Mouse (Mus musculus) brain, embryonic 14.5 days (tissue): ENCODE results near the gene Arfgef2. TPM values are rescaled to one million over a fixed set of nuclear protein-coding genes. Genes with fewer than 3 reads are reported as not detected.

Experiments
- DNase-seq: peaks from one replicate; pipeline ENCODE4 v3.0.0-alpha.2; 2011; ENCODE audit warnings: low read depth
- CTCF ChIP-seq: fragments of 200-500 bp; IDR thresholded peaks from 2 replicates; pipeline ENCODE4 v1.5.1; 2012; ENCODE audit warnings: inconsistent platforms, mild to moderate bottlenecking, moderate library complexity, borderline replicate concordance; ENCODE audit not compliant: insufficient read depth, insufficient read length; ENCODE audit errors: extremely low read depth
- POLR2A ChIP-seq: fragments of 200-500 bp; IDR thresholded peaks from 2 replicates; pipeline ENCODE4 v1.6.1; 2012; ENCODE audit warnings: mild to moderate bottlenecking, inconsistent platforms, borderline replicate concordance; ENCODE audit not compliant: poor library complexity, insufficient read depth, insufficient read length, severe bottlenecking; ENCODE audit errors: extremely low read depth
- polyA plus RNA-seq: library from polyadenylated mRNA; depleted of rRNA; stranded (reverse); fragments of >200 nt; gene quantifications from 2 replicates; pipeline ENCODE4 v1.2.3, GENCODE M21; 2012

Arfgef2 gene
- polyA plus RNA-seq, 1 experiment = 11.4 TPM

DNA sequence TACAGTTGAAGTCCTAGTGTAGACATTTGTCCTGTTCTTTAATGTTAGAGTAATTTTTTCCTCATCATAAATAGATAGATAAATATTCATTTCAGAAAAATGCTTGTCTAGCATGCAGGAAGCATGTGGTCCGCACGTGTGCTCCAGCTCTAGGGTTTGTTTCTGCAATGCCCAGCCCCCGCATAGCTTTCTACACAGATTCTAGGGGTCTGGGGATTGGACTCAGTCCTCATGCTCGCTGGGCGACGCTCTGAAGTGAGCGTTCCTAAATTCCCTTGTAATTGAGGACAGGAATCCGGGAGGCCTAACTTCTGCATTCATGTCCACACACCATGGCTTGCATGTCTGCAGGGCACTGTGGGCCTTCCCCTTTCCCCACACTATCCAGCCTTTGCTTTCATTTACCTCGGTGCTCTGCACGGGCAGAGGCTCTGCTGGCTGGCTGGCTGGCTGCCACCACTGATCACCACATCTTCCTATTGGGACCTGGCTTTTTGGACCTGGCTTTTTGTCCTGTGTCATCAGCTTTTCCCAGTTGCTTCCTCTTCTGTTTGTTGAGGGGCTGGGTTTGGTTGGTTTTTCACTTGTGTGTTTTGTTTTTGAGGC is 69.4 kb downstream of the Arfgef2 start:
- DNase-seq = no peak
- TF ChIP-seq POLR2A (no peak), CTCF (no peak)

DNA sequence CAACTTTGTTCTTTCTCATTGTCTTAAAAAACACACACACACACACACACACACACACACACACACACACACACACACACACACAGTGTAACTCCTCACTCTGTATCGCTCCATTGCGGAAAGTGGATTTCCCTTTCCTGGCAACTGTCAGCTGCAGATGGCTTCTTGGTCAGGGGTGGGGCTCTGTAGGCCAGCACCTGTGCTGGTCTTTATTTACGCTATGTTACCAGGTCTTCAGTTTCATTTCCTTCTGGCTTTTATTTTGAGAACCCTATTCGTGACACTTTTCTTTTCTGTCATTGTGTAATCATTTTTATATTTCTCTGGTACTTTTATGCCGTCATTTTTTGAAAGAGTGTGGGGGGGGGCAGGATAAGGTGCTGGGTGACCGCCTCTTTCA is 70.2 kb downstream of the Arfgef2 start:
- DNase-seq = no peak
- TF ChIP-seq POLR2A (no peak), CTCF (no peak)

DNA sequence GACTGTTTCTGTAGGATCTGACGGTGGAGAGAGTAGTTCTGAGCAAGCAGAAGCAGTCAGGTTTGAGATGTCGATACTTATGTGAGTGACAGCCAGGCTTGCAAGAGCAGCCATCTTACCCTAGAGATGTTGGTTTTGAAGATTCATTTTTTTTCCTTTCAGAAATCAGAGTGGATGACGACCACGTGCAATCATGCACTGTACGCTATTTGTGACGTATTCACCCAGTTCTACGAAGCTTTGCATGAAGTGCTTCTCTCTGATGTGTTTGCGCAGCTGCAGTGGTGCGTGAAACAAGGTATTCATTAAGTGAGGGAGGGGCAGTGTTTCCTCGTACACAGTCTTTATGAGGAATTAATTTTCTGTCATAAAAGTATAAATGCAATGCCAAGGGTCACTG is 70.9 kb downstream of the Arfgef2 start:
- TF ChIP-seq POLR2A (no peak), CTCF (no peak)
- DNase-seq = no peak

DNA sequence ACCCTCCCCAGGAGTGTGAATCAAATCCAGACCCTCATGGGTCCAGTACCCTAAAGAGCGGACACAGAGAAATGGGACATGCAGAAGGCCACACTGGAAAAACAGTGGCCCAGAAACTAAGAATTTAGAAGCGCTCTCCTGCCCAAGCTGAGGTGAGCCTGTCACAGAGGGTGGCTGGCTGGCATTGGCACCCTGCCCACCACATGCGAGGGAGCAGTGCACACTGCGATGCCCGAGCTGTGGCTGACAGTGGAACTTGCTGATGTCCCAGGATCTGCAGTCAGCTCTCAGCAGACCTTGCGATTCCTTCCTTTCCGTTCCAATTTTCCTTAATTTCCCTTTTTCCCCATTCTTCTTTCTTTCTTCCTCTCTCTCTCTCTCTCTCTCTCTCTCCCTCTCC is 79.7 kb downstream of the Arfgef2 start:
- TF ChIP-seq POLR2A = no peak
- TF ChIP-seq CTCF = no peak
- peak; percentile 33 for DNase-seq

DNA sequence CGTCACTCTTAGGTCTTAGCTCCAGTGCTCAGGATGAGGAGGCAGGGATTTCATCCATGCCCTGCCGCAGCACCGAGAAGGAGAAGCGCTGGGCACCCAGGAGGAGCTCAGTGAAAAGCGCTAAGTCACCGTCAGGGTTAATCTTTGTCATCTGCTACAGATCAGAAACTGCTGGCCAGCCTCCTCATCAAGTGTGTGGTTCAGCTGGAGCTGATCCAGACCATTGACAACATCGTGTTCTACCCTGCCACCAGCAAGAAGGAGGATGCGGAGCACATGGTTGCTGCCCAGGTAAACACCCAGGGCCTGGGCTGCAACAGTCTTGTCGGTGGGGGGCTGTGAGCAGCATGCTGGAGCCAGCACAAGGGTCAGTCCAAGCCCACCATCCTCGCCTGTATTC is 80.2 kb downstream of the Arfgef2 start:
- no peak for DNase-seq
- TF ChIP-seq CTCF (no peak), POLR2A (no peak)

DNA sequence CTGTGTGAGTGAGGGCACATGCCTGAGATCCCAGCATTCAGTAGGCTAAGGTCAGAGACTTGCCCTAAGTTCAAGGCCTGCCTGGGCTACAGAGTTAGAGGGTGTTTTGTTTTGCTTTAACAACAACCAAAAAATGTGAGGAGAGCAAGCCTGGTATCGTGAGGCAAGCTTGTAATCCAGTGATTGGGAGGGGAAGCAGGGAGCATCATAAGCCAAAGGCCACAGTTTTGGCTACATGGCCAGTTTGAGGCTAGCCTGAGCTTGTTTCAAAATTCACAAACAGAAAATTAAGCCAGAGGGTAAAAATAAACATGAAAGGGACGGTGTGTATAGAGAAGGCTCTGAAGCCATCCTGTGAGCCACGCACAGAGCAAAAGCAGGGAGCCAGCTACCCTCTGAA is 80.8 kb downstream of the Arfgef2 start:
- TF ChIP-seq CTCF = no peak
- TF ChIP-seq POLR2A = no peak
- DNase-seq = no peak

DNA sequence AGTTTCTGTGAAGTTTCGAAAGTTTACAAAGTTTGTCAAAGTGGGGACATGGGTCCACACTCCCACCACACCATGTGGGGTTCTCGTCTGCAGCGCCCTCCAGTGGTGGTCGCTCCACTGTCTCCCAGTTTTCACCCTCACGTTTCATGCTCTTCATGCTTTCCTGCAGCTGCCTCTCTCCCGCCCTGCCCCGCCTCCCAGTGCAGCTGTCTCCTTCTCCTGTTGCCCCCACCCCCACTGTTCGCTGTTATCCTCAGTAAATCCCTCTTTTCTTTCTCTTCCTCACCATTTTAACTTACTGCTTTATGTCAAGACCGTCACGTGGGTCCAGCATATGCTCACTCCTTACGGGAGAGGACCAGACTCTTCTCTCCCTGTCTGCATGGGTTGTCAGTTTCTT is 82.4 kb downstream of the Arfgef2 start:
- TF ChIP-seq POLR2A = no peak
- peak; percentile 55 for TF ChIP-seq CTCF
- peak; percentile 67 for DNase-seq

DNA sequence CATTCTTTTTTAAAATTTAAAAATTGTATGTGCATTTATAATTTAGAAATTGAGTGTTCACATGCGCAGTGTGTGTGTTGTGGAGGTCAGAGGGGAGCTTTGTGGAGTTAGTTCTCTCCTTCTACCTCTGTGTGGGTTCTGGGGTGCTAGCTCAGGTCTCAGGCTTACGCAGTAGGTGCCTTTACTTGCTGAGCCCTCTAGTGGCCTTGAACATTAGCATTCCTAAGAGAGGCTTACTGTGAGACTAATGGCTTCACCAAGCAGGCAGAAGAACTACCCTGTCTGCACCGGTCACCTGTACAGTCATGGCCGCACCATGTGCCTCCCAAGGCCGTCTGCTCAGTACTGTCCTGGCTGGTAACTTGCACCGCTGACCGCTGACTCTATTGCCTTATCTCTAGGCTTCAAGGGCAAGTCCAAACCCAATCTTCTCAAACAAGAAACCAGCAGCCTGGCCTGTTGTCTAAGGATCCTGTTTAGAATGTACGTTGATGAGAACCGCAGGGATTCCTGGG is 86.0 kb downstream of the Arfgef2 start:
- TF ChIP-seq CTCF (peak; percentile 25; the same call in 1 of the 2 replicates), POLR2A (no peak)

DNA sequence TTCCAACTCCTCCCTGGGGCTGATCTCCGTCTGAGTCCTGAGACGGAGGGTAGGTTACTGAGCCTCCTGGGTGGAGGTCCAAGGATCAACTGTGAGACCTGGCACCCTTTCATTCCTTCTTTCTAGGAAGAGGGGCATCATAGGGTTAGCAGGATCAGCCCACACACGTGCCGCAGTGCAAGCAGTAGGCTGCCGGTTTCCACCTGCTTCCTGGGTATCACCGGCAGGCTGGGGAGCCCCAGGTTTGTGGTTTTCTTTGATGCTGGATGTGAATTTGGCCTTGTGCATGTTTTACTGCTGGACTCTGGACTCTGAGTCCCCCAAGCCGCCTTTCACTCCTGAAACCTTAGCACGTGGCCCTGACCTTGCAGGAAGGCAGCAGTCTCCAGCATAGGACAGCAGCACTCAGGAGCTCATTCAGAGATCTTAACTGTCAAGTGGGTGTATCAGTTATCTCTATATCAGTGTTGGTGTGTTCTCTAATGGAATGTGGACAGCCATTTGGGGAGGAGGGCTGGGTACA is 86.8 kb downstream of the Arfgef2 start:
- TF ChIP-seq POLR2A (no peak), CTCF (no peak)
- no peak for DNase-seq

More for the DNA sequence above, 86.0 kb downstream of the Arfgef2 start:
- peak; percentile 17 for DNase-seq

DNA sequence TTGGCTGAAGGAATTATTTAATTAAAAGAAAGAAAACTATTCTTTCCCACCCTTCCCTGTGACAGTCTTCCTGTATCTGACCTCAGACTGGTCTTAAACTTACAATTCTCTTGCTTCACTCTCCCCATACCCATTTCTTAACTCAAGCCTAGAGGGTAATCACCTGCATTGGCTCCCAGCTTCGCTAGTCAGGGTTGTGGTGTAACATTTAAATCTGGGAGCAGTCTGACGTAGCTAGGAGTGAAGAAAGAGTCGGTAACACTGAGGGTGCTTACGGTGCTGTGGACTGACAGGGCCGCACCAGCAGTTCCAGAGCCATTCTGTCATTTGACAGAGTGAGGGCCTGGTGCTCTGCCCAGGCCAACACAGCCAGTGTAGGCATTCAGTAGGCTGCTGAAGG is 87.6 kb downstream of the Arfgef2 start:
- TF ChIP-seq POLR2A (no peak), CTCF (no peak)
- DNase-seq = no peak

DNA sequence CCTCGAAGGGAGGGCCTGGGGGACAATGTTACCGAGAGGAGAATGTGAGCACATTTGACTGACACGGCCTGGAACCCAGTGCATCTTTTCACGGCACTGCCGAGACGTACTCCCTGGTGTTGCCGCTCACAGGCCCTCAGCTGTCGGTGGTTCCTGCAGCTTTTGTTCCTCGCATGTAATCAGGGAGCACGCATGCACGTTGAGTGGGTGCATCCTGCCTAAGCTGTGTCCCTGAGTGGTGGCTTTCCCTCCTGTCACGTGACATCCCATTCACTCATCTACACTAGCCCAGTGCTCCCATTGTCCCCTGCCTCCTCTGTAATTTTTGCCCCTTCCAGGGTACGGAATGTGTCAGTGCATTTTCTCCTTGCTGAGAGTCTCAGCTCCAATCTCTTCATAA is 91.0 kb downstream of the Arfgef2 start:
- TF ChIP-seq CTCF (no peak), POLR2A (no peak)
- peak; percentile 55 for DNase-seq

DNA sequence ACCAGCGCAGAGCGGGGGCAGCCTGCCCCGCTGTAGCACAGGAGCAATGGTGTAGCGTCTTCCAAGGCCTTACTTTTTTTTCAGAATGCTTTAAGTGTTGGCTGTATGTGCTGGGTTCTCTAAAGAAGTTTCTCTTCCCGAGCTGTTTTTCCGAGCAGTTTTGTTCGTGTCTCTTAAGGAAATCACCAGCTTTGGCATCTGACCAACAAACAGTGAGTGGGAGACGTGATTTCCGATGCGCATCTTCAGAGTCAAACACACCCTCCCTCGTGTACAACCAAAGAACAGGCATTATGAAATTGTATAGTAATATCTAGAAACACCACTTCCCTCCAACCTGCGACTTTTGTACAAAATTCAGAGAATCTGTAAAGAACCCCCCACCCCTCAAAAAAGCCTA is 91.6 kb downstream of the Arfgef2 start:
- no peak for TF ChIP-seq POLR2A
- TF ChIP-seq CTCF = no peak
- peak; percentile 27 for DNase-seq
